Mouse (Mus musculus) bone marrow, adult 2 months (tissue): ENCODE data around the gene Nmb. TPM values are rescaled to one million over a fixed set of nuclear protein-coding genes. Genes with fewer than 3 reads are reported as not detected.

Source experiments
- H3K27ac ChIP-seq: fragments of 200-500 bp; 2 replicates; pipeline ENCODE4 v1.5.1; 2012; ENCODE audit warnings: low read depth, mild to moderate bottlenecking, control low read depth, inconsistent platforms, low read length; ENCODE audit not compliant: control insufficient read depth, poor library complexity, insufficient read depth
- H3K4me1 ChIP-seq: fragments of 200-500 bp; 2 replicates; pipeline ENCODE4 v1.6.1; 2011; ENCODE audit warnings: low read length; ENCODE audit not compliant: control insufficient read depth, insufficient read depth
- H3K4me3 ChIP-seq: fragments of 200-500 bp; replicated peaks from 2 replicates; pipeline ENCODE3; 2011; ENCODE audit warnings: mild to moderate bottlenecking, low read depth, low read length, control low read depth; ENCODE audit not compliant: control insufficient read depth
- CTCF ChIP-seq: fragments of 200-500 bp; IDR thresholded peaks from 2 replicates; pipeline ENCODE4 v1.5.1; 2011; ENCODE audit warnings: low read length, control low read depth; ENCODE audit not compliant: control insufficient read depth, insufficient read depth
- POLR2A ChIP-seq: fragments of 200-500 bp; IDR thresholded peaks from 2 replicates; pipeline ENCODE4 v1.6.1; 2011; ENCODE audit warnings: low read depth, mild to moderate bottlenecking, control low read depth, low read length, borderline replicate concordance; ENCODE audit not compliant: control insufficient read depth
- WGBS: fragments of 180-500 bp; shearing (Covaris S2); methylation state at CpG from one replicate; pipeline ENCODE4 v1.1.7; 2018; 5-methylcytosine and 5-hydroxymethylcytosine counted together
- polyA plus RNA-seq: library from polyadenylated mRNA; stranded (reverse); fragments of >200 nt; gene quantifications from 2 replicates; pipeline ENCODE4 v1.2.4, GENCODE M21; 2011; ENCODE audit warnings: low replicate concordance; ENCODE audit not compliant: missing spikeins, insufficient read depth, insufficient read length

Gene Nmb
- polyA plus RNA-seq, 1 experiment, result 21.2 TPM

DNA sequence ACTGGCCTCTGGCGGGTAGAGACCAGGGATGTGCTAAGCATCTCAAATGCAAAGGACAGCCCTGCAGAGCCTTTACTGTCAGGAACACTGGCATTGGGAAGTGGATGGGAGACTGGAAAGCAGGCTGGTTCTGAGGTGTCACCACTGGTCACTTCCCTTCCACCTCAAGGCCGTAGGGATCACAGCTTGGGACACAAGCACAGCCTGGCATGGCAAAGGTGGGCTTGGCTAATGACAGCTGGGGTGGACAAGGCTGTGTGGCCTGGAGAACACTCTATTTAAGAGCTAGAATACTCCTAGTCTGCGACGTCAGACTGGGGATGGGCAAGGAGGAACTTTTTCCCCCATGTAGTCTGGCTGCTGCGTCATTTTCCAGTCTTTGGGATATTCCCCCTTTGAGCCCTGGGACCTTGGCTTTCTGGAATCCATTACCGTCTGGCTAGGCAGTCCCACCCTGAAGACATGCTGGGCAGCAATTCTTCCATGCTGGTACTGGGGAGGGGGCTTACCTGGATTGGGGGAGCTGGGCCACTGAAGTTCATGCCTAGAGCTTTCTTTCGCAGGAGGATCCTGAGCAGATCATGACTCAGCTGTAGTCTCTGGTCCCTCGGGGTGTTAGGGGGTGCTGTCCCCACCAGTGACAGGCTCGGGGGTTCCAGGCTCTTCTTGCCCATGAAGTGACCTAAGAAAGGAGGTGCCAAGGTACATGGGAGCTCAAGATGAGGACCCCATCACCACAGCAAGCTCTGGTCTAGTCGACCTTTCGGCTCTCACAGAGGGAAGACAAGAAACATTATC lies 1.1 kb downstream of the Nmb start:
- TF ChIP-seq POLR2A, result no peak
- no peak for TF ChIP-seq CTCF
- H3K4me3 ChIP-seq, result no peak overlapping the region
- 79% methylated on average over 11 of the region's 11 CpGs for WGBS

DNA sequence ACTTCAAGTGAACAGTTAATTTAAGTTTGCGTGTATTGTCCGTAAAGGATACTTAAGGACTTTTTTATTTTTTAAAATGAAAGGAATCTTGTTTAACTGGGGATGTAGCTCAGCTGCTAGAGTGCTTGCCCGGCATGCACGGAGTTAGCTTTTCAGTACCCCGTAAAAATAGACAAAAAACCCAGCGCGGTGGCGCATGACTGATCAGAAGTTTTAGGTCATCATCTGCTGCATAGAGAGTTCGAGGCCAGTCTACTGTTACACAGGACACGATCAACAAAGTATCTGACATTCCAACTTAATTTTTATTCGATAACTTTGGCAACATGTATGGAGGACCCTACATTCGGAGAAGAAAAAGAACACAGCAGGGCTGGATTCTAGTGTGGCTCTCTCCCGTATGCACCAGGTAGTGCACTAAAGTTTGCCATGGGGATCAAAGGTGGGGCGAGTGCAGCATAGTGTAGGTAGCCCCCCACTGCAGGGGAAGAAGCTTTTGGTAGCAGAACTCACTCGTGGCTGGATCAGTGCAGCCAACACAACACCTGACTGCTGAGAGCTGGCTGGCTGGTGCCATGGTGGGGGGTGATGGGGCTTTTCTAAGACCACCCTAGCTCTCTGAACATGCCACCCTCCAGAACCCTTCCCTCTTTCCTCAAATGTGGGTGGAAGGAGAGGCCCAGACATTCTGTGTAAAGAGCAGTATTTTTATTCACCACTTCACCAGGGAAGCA lies 3.2 kb downstream of the Nmb start:
- TF ChIP-seq CTCF (no peak), POLR2A (no peak)
- 19% methylated on average over 15 of the region's 15 CpGs for WGBS
- H3K4me3 ChIP-seq, result peak overlapping the region; percentile 76
- peak overlapping the region; percentile 46; the same call in 1 of the 2 replicates for H3K27ac ChIP-seq
- H3K4me1 ChIP-seq, result no peaks in the 10 kb centered on the region; the same call in 1 of the 2 replicates

More for the DNA sequence above, 1.1 kb downstream of the Nmb start:
- H3K4me1 ChIP-seq, result no peaks in the 10 kb centered on the region; the same call in 1 of the 2 replicates
- no peak overlapping the region for H3K27ac ChIP-seq

DNA sequence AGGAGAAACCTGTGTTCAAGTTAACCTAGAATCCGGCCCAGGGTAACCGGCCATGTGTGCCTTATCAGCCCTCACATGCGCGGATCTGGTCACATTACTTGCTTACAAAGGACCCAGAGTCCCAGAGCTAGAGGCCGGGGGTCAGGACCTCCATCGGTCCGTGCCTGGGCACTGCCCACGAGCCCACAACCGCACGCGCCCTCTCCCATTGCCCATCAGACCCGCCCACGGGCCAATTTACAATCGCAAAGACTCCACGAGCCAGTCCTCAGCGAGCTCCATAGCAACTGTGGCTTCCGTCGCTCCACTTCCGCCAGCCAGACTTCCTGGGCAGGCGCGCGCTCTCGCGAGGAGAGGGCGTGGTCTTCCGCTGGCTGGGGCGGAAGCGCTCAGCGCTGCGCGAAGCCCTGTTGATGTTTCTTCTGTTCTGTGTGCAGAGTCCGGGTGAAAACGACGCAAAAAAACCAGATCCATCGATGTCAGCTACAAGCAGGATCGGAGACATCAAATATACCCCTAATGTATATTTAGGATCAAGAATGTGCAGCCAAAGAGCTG lies 3.9 kb downstream of the Nmb start, which contains the start of gene Wdr73:
Gene Wdr73 (minus strand): TSS at position 326 of the 558 bp plus-strand sequence.
- H3K4me3 ChIP-seq, result peak within 1 kb of the TSS; percentile 76
- TF ChIP-seq POLR2A (peak; percentile 97), CTCF (no peak)
- H3K27ac ChIP-seq, result peak within 1 kb of the TSS; percentile 46
- H3K4me1 ChIP-seq, result no peaks in the 10 kb centered on the region; the same call in 1 of the 2 replicates
- under 1% methylated on average over 36 of the region's 36 CpGs for WGBS

DNA sequence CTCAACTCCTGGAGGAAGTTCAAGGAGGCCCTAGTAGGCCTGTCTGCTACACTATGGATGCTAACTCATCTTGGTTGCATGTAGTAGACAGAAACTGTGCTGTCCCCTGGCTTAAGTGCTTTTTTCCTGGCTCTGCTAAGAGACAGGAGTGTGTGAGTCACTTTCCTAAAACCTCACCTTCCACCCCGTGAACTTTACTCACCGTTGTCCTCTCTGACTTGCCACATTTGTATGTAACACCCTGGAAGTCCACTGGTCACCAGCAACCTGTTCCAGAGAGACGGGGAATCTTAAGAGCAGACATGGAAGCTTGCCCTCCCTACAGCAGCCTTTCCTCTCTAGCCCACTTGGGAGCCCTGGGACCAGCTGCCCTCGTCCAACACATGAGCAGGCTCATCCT lies 7.2 kb downstream of the Nmb start:
- Histone ChIP-seq H3K4me3 (no peak overlapping the region), H3K27ac (no peak overlapping the region), H3K4me1 (no peaks in the 10 kb centered on the region; the same call in 1 of the 2 replicates)
- TF ChIP-seq CTCF, result no peak
- no peak for TF ChIP-seq POLR2A
- WGBS, result 83% methylated on average over 4 of the region's 4 CpGs

DNA sequence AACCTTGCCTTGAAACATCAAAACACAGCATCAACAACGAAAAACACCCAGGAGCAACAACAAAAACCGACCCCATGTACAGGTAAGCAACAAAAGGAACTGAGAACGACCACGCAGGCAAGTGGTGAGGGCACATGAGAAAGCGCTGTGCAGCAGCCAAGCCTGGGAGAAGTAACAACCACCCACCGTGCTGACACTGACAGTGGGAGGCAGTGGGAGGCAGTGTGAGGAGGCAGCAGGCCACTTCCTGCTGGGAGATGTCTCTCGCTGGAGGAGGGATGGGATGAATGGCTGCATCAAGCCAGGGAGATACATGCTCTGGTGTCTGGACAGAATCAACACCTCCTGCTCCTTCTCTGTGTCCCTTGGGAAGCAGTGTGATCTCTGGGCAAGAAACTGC lies 7.7 kb downstream of the Nmb start:
- 80% methylated on average over 7 of the region's 7 CpGs for WGBS
- TF ChIP-seq POLR2A (no peak), CTCF (no peak)
- no peak overlapping the region for H3K27ac ChIP-seq
- H3K4me1 ChIP-seq, result no peaks in the 10 kb centered on the region; the same call in 1 of the 2 replicates
- no peak overlapping the region for H3K4me3 ChIP-seq

DNA sequence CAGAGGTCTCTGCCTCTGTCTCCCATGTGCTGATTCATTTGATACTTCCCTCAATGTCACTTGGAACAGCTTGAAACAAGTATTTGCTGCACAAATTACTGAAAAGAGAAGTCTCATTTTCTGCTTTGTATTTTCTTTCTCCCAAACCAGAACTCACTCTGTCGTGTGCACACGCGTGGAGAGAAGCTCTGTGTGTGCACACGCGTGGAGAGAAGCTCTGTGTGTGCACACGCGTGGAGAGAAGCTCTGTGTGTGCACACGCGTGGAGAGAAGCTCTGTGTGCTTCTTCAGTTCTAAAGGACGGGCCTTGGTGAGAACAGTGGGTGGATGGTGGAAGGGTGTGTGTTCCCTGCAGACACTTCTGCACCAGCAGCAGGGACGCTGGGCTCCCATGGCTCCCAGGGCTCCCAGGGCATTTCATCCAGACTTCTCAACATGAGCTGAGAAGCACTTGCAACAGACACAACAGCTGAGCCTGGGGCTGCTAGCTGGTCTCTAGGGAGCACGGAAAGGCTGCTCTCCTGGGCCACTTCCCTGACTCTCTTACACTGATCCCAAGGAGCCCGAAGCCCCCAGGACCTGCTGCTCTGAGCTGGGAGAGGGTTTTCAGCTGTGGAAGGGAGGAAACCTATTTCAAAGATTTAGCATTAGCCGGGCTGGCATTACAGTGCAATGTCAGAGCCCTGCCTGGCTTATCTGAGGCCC lies 9.9 kb downstream of the Nmb start:
- no peaks in the 10 kb centered on the region for H3K4me1 ChIP-seq
- TF ChIP-seq POLR2A (no peak), CTCF (no peak)
- 92% methylated on average over 14 of the region's 14 CpGs for WGBS

DNA sequence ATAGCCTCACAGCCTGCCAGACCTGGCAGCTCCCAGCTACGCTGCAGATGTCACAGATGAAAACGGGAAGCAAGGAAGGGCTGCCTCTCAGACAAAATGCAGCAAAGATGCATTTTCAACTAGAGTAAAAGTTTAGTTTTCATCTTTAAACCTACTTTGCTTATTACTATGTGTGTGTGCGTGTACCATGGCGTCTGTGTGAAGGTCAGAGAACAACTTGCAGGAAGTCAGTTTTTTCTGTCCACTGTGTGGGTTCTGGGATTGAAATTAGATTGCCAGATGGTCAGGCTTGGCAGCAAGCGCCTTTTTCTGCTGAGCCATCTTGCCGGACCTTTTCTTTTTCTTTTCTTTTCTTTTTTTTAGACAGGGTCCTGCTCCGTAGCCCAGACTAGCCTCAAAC lies 10.7 kb downstream of the Nmb start:
- Histone ChIP-seq H3K4me1 (peaks cover 4% of the 10 kb centered on the region), H3K4me3 (no peak overlapping the region), H3K27ac (no peak overlapping the region)
- TF ChIP-seq CTCF, result no peak
- TF ChIP-seq POLR2A, result no peak
- 84% methylated on average over 7 of the region's 7 CpGs for WGBS

More for the DNA sequence above, 9.9 kb downstream of the Nmb start:
- Histone ChIP-seq H3K4me3 (no peak overlapping the region), H3K27ac (no peak overlapping the region)
